Mouse (Mus musculus) monocyte, adult 2 months (primary cell): Measurements from ENCODE around the gene Tmem163.

ENCODE experiments used
- DNase-seq, 2 experiments: peaks; one replicate each; pipeline ENCODE4 v3.0.0; 2022; ENCODE audit warnings: low spot score in 2 of 2, low read depth in 1 of 2

Gene Tmem163

GRCm38 (mm10) chr1:127508067-127508739 is 171.1 kb downstream of the Tmem163 start:
- no peak for DNase-seq

- no peak for DNase-seq
Observed at GRCm38 (mm10) chr1:127507042-127507650, 172.2 kb downstream of the Tmem163 start.

DNA sequence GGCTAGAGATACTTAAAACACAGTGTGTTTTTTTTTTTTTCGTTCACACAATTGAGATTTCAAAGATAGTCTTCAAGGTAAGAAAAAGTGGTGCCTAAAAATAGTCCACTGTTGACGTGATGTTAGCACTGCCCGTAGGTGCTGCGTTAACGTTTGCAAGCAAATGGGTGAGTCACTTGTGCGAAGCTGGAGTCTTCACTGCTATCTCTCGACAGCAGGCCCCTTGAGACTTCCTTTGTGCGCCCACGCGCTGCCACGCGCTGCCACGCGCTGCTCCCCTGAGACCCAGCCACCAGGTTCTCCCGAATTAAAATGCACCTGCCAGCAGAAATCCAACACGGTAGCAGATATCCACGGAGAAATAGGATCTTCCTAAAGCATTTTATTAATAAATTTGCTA is 178.6 kb downstream of the Tmem163 start:
- DNase-seq = no peak

- peak in 1 of 2 experiments; percentile 48 for DNase-seq
Observed at GRCm38 (mm10) chr1:127500219-127500618, 179.1 kb downstream of the Tmem163 start.

DNA sequence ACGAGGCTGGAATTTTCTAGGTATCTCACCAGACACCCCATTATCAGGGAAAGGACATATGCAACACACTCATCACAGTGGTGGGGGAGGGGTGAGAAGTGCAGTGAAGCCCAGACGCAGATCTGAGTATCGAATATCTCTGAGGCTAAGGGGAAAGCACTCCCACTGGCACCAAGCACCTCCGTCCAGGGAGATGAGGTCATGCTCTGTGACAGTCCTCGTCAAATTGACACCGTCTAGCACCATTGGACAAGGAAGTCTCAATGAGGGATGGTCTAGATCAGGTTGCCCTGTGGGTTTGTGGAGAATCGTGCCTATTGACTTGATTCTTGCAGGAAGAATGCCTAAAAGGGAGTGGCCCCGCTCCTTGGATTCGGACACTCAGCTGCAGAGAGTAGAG is 180.6 kb downstream of the Tmem163 start:
- no peak for DNase-seq

DNA sequence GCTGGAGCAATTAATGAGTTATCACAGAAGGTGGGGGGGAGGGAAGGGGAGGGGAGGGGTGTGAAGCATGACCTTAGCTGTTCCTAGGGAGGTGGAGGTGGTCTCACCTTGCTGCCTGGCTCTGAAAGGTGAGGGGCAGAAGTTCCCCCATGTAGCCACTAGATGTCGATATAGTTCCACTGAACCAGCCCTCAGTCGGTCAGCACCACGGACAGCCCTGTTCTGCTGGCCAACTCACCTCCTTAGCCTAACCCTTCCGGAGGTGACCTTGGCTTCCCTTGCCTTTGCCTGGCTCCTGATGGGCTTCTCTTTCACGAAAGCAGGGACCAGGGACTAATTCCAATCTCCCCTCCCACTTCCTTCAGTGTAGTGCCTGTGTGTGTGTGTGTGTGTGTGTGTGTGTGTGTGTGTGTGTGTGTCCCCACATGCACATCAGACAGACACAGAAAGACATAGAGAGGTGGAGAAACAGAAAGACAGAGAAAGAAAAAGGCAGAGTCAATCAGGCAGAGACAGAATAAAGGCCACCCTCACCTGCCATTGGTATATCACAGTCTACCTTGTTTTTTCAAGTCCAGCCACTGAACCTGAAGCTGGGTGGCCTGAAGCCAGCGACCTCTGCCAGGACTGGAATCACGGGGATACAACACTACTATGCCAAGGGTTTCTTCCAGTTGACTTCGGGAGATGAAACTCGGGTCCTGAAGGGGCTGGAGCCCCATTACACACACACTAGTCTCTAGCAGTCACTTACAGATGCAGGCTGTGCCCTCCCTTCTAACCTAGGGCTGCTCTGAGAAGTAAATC is 182.4 kb downstream of the Tmem163 start:
- DNase-seq = no peak

DNA sequence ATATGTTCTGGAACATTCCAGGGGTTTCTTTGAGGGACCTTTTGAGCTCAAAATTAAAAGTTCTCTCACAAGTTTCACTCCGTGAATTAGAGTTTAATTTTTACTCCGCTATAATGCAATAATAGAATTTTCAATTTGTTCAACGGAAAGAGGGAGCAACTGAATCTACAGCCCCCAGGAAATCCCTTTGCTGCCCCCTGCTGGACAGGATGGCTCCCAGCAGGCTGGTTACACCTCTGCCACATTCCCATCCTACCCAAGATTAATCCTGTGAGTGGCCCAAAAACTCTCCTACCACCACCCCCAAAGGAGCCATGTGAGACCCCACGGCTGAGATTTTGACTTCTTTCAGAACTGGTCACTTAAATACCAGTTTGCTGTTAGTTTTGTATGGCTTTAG is 192.2 kb downstream of the Tmem163 start:
- no peak for DNase-seq

- peak in 1 of 2 experiments; percentile 5 for DNase-seq
Observed at GRCm38 (mm10) chr1:127484826-127485225, 194.5 kb downstream of the Tmem163 start.

DNA sequence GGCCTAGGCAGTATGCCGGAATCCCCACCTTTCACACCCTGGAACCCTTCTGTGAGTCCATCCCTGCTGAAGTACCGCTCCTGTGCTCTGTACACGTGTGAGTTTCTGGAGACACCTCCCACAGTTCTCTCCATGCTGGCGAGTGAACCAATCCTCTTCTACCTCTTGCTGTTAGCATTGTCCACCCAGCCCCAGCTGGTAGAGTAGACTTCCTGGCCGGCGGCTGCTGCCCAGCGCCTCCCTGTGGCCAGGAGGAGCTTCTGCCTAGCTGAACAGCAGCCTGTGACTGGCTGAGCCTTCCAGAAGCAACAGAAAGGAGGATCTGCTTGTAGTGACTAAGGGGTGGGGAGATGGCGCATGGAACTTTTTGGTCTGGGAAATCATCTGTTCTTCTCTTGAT is 195.2 kb downstream of the Tmem163 start:
- DNase-seq = no peak

DNA sequence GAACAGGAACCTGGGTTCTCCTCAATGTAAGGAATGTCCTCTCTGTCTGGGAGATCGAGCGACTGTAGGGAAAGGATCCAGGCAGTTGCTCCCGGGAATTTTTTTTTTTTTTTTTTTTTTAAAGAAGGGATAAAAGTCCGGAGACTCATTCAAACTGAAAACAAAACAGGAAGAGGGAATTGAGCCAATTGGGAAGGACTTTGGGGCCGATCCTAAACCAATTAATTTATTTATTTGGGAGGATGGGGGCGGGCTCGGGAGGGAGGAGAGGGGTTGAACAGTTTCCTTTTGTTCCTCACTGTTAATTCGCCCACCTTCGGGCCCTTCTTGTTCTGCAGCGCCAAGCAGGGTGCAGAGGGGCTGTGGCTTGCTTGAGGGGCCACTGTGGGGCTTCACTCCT is 196.4 kb downstream of the Tmem163 start:
- no peak for DNase-seq

GRCm38 (mm10) chr1:127475756-127476155 is 203.6 kb downstream of the Tmem163 start:
- no peak for DNase-seq

- no peak for DNase-seq
Observed at GRCm38 (mm10) chr1:127470175-127470574, 209.2 kb downstream of the Tmem163 start.

GRCm38 (mm10) chr1:127467238-127467637 is 212.1 kb downstream of the Tmem163 start:
- no peak for DNase-seq

DNA sequence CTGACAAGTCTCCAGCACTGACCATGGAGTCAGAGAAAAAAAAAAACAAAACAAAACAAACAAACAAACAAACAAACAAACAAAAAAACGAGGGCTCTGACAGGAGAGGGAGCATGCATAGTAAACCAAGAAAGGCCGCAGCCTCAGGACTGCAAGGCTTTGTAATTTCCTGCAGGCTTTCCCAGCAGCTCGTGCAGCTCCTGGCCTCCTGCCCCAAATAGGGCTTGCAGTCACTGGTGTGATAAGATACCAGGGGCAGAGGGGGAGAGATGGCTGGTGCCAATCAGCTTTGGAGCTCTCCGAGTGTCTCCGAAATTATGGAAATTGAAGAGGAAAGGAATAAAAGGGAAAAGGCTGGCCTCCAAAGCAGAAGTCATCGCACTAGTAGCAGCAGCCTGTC is 214.1 kb downstream of the Tmem163 start:
- no peak for DNase-seq

DNA sequence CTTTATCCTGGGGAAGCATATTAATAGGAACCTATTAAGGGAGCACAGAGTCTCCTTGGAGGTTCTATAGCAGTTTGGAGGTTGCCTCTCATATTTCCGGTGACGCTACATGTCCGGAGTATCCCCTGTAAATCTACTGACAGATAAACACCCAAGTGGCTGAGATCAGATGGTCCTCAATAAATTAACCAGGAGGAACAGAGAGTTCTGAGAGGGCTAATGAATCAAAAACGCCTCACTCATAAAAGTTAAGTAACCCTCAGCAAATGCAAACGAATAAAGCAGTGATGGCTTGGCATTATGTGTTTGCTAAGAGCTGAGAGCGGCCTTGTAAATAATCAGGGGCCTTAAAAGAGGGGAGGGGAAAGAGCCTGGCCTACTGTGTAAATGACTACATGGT is 215.3 kb downstream of the Tmem163 start:
- DNase-seq = no peak

DNA sequence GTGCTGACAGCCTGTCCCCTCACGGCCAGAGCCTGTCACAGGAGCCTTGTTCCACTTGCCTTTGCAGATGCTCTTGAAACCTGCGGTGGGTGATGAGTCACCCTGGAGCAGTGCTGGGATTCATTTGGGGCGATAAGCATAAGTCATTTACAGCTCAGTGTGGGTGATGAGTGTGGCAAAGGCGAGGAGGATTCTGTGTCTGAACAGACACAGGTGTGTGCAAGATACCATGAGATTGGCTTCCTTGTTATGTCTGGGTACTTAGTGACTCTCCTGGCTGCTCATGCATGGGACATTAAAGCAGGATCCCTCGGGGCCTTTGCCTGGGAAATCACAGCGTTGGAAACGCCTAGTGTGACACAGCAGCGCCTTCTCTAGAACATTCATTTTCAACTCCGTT is 218.3 kb downstream of the Tmem163 start:
- DNase-seq = no peak

- no peak for DNase-seq
Observed at GRCm38 (mm10) chr1:127459576-127459975, 219.8 kb downstream of the Tmem163 start.

- DNase-seq = no peak
Observed at GRCm38 (mm10) chr1:127459015-127459451, 220.3 kb downstream of the Tmem163 start.

DNA sequence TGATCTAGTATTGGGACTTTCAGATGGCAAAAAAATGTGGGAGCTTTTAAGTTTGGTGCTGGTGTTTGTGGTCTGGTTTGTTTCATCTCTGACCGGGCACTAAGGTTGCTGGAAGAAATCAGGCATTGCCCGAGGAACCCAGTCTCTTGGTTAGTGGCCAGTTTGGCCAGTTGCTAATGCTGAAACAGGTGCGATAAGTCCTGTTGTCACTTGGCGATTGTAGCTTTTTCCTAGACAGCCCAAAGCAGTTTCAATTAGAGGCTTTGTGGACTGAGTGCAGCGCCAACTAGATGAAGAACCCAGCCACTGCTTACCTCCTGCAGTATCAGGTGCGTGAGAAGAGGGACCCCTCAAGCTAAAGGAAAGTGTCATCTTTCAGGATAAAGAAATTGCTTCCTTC is 226.0 kb downstream of the Tmem163 start:
- DNase-seq = no peak

DNA sequence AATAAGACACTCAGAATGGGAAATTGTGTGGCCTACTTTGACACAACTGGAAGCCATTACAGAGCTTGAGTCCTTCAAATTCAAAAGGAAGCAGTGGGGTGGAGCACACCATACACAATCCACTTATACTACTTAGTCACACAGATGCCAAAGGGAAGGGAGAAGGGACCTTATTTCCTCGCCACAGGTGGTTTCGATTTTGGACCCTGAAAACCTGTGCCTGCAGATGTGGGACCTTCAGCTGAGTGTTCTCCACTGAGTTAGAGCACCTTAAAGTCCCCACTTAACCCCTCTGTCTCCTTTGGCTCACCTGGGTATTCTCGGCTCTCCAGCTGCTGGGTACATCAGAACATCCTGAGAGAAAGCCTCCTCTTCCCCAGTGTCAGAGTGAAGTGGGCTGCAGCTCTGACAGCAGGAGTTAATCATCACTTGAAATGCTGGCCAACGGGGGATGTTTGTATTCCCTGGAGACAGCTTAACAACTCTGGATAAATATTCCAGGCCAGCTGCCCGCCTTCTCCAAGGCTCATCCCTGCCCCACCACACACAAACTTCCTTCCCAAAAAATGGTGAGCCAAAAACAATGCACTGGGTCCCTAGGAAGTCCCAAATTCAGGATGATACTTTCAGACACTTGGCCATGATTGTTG is 234.4 kb downstream of the Tmem163 start:
- DNase-seq = no peak
